Mouse (Mus musculus) brain, embryonic 14.5 days (tissue): ENCODE measurements around the gene Tbc1d30.

Source experiments
- CTCF ChIP-seq: fragments of 200-500 bp; IDR thresholded peaks from 2 replicates; pipeline ENCODE4 v1.5.1; 2012; ENCODE audit warnings: inconsistent platforms, mild to moderate bottlenecking, moderate library complexity, borderline replicate concordance; ENCODE audit not compliant: insufficient read depth, insufficient read length; ENCODE audit errors: extremely low read depth
- POLR2A ChIP-seq: fragments of 200-500 bp; IDR thresholded peaks from 2 replicates; pipeline ENCODE4 v1.6.1; 2012; ENCODE audit warnings: mild to moderate bottlenecking, inconsistent platforms, borderline replicate concordance; ENCODE audit not compliant: poor library complexity, insufficient read depth, insufficient read length, severe bottlenecking; ENCODE audit errors: extremely low read depth

GRCm38 (mm10) chr10:121394270-121394669 lies 43.2 kb upstream of the Tbc1d30 start:
- TF ChIP-seq POLR2A (no peak), CTCF (no peak)
